Mouse (Mus musculus) hindbrain, embryonic 14.5 days (tissue): ENCODE data around the gene Zfand2a. TPM values are rescaled to one million over a fixed set of nuclear protein-coding genes. Genes with fewer than 3 reads are reported as not detected.

ENCODE experiments used
- ATAC-seq: fragments of 200-750 bp; cut with Nextera tagmentation; 2 replicates; pipeline ENCODE4 v1.8.0; 2017; ENCODE audit warnings: moderate number of reproducible peaks, mild to moderate bottlenecking, moderate TSS enrichment, moderate library complexity; ENCODE audit not compliant: low FRiP score
- DNase-seq: peaks from one replicate; pipeline ENCODE4 v3.0.0-alpha.2; 2015; ENCODE audit warnings: low spot score
- H3K27ac ChIP-seq: fragments of 300-500 bp; sonication (generic); 2 replicates; pipeline ENCODE4 v1.5.1; 2014; ENCODE audit warnings: mild to moderate bottlenecking, moderate library complexity
- H3K27me3 ChIP-seq: fragments of 300-500 bp; sonication (generic); 2 replicates; pipeline ENCODE4 v1.6.1; 2014; ENCODE audit warnings: mild to moderate bottlenecking, low read length, mixed read lengths; ENCODE audit not compliant: control insufficient read depth, insufficient read depth
- H3K36me3 ChIP-seq: fragments of 300-500 bp; sonication (generic); replicated peaks from 2 replicates; pipeline ENCODE4 v1.6.1; 2014; ENCODE audit not compliant: control insufficient read depth, insufficient read depth
- H3K4me1 ChIP-seq: fragments of 300-500 bp; sonication (generic); replicated peaks from 2 replicates; pipeline ENCODE4 v1.6.1; 2014; ENCODE audit warnings: antibody characterized with exemption, low read length, mixed read lengths; ENCODE audit not compliant: control insufficient read depth, insufficient read depth
- H3K4me2 ChIP-seq: fragments of 300-500 bp; sonication (generic); replicated peaks from 2 replicates; pipeline ENCODE4 v1.6.1; 2014; ENCODE audit warnings: mild to moderate bottlenecking, moderate library complexity
- H3K4me3 ChIP-seq: fragments of 300-500 bp; sonication (generic); replicated peaks from 2 replicates; pipeline ENCODE4 v1.5.1; 2014; ENCODE audit warnings: mild to moderate bottlenecking, low read length
- H3K9ac ChIP-seq: fragments of 300-500 bp; sonication (generic); 2 replicates; pipeline ENCODE4 v1.6.1; 2014
- H3K9me3 ChIP-seq: fragments of 300-500 bp; sonication (generic); 2 replicates; pipeline ENCODE4 v1.6.1; 2016; ENCODE audit warnings: low read length; ENCODE audit not compliant: control insufficient read depth
- WGBS: fragments of 180-500 bp; shearing (Covaris S2); extraction: QIAGEN DNeasy Blood & Tissue Kit; methylation state at CpG from one replicate; pipeline ENCODE4 v1.1.7; 2014; 5-methylcytosine and 5-hydroxymethylcytosine counted together
- polyA plus RNA-seq: library from polyadenylated mRNA; unstranded; fragments of >200 nt; fragmentation: Nextera tagmentation; extraction: Ambion mirVana; gene quantifications from 2 replicates; pipeline ENCODE4 v1.2.1, GENCODE M21; 2014

Gene Zfand2a
- polyA plus RNA-seq = 13.9 and 15.9 TPM in 2 replicates

- Histone ChIP-seq H3K27ac (peak within 1 kb of the TSS; percentile 90), H3K27me3 (no peaks in the 10 kb centered on the region), H3K4me3 (peak within 1 kb of the TSS; percentile 94), H3K4me1 (peaks cover 8% of the 10 kb centered on the region), H3K9me3 (no peaks in the 10 kb centered on the region), H3K9ac (peak within 1 kb of the TSS; percentile 90), H3K4me2 (peak within 1 kb of the TSS; percentile 82), H3K36me3 (peaks cover 31% of the 10 kb centered on the region)
- 2% methylated on average over 42 of the region's 42 CpGs for WGBS
- DNase-seq (peak; percentile 100), ATAC-seq (peak; percentile 95)
These were observed at the start of gene Zfand2a for GRCm38 (mm10) chr5:139484185-139484814. Zfand2a (minus strand) TSS chr5:139484549.

GRCm38 (mm10) chr5:139528851-139529250 lies 44.5 kb upstream of the Zfand2a start:
- ATAC-seq = no peak
- Histone ChIP-seq H3K4me2 (no peak overlapping the region), H3K9ac (no peak overlapping the region), H3K4me1 (no peaks in the 10 kb centered on the region), H3K27me3 (peaks cover 78% of the 10 kb centered on the region), H3K9me3 (no peaks in the 10 kb centered on the region), H3K4me3 (no peak overlapping the region), H3K36me3 (no peaks in the 10 kb centered on the region), H3K27ac (no peak overlapping the region)
- WGBS = 67% methylated on average over 7 of the region's 7 CpGs
- DNase-seq = no peak

DNA sequence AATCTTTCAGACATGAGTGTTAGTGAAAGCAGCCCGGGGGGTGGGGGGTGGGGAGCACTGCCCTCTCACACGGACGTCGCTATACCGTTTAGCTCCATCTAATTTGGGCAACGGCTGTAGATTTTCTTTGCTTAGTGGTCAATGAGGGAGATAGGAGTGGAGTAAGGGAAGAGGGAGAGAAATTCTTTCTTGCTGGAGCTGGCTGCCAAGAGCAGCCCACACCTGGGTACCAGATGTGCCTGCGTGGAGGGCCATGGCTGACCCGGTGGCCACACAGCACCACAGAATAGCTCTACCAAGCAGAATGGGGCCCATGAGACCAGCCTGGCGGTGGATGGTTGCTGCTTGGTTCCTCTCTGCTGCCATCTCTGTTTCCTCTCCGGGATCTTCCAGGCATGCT lies 37.6 kb upstream of the Zfand2a start:
- DNase-seq = no peak
- Histone ChIP-seq H3K27me3 (peaks cover 19% of the 10 kb centered on the region), H3K9me3 (no peaks in the 10 kb centered on the region), H3K27ac (no peak overlapping the region), H3K9ac (no peak overlapping the region), H3K4me2 (no peak overlapping the region), H3K4me1 (no peaks in the 10 kb centered on the region), H3K4me3 (no peak overlapping the region), H3K36me3 (no peaks in the 10 kb centered on the region)
- WGBS = 76% methylated on average over 10 of the region's 10 CpGs
- no peak for ATAC-seq

DNA sequence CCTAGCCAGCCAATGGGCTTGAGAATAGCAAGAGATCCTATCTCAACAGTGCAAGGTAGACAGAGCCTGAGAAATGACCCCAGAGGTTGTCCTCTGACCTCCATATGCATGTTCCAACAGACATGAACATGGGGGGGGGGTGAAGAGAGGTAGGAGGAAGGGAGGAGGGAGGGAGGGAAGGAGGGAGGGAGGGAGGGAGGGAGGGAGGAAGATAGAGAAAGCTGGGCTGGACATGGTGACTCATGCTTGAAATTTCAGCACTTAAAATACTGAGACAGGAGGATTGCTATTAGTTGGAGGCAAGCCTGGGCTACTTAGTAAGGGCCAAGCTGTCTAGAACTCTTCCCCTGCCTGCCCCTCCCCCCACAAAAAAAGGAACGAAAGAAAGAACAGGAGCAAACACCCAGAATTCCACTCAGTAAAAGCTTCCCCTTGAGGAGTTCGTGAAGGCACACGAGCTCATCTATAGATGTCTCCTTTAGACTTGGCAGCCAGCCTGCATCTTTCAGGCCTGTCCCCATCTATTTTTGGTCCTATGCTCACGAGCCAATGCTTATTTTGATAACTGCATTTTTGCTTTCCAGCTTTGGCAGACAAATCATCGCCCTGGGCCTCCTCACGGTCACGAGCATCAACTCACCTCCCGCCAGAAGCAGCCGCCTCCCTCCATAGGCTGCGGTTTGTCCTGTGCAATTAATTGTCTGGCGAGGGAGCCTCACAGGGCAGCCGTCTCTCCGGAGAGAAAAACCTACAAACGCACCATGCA lies 35.9 kb upstream of the Zfand2a start:
- H3K4me3 ChIP-seq = no peak overlapping the region
- no peaks in the 10 kb centered on the region for H3K9me3 ChIP-seq
- no peak for ATAC-seq
- peaks cover 13% of the 10 kb centered on the region; the same call in 1 of the 2 replicates for H3K27me3 ChIP-seq
- no peak for DNase-seq
- H3K9ac ChIP-seq = no peak overlapping the region
- 44% methylated on average over 14 of the region's 14 CpGs for WGBS
- no peak overlapping the region for H3K4me2 ChIP-seq
- H3K4me1 ChIP-seq = no peaks in the 10 kb centered on the region; the same call in 1 of the 2 replicates
- H3K36me3 ChIP-seq = no peaks in the 10 kb centered on the region
- H3K27ac ChIP-seq = no peak overlapping the region

GRCm38 (mm10) chr5:139516281-139516680 lies 31.9 kb upstream of the Zfand2a start:
- Histone ChIP-seq H3K9ac (no peak overlapping the region), H3K36me3 (no peaks in the 10 kb centered on the region), H3K27me3 (peaks cover 12% of the 10 kb centered on the region; the same call in 1 of the 2 replicates), H3K27ac (no peak overlapping the region), H3K4me3 (no peak overlapping the region), H3K4me2 (no peak overlapping the region), H3K9me3 (no peaks in the 10 kb centered on the region), H3K4me1 (no peaks in the 10 kb centered on the region; the same call in 1 of the 2 replicates)
- DNase-seq (peak; percentile 39), ATAC-seq (no peak)
- 28% methylated on average over 11 of the region's 11 CpGs for WGBS

DNA sequence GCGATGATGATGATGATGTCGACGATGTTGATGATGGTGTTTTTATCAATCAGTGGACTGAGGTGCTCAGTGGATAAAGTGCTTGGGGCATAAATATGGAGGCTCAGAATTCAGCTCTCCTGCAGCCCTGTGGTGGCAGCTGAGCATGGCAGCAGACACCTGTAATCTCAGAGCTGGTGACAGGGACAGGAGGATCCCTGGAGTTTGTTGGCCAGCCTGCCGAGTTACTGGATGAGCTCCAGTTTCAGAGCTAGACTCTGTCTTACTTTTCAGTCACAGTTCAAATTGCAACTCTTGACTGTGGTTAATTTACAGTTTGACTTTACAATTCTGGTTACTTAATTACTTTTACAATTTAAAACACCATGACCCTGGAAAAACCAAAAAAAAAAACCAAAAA lies 27.9 kb upstream of the Zfand2a start:
- Histone ChIP-seq H3K4me2 (no peak overlapping the region), H3K4me3 (no peak overlapping the region), H3K4me1 (no peaks in the 10 kb centered on the region; the same call in 1 of the 2 replicates), H3K9me3 (no peaks in the 10 kb centered on the region), H3K9ac (no peak overlapping the region), H3K36me3 (no peaks in the 10 kb centered on the region), H3K27me3 (peaks cover 22% of the 10 kb centered on the region; the same call in 1 of the 2 replicates), H3K27ac (no peak overlapping the region)
- no peak for ATAC-seq
- WGBS = 86% methylated on average over 4 of the region's 4 CpGs
- DNase-seq = no peak

- H3K27me3 ChIP-seq = peaks cover 26% of the 10 kb centered on the region; the same call in 1 of the 2 replicates
- H3K9ac ChIP-seq = no peak overlapping the region
- WGBS = 18% methylated on average over 17 of the region's 17 CpGs
- no peak overlapping the region for H3K4me3 ChIP-seq
- no peak for ATAC-seq
- DNase-seq = no peak
- H3K4me1 ChIP-seq = no peaks in the 10 kb centered on the region
- H3K27ac ChIP-seq = no peak overlapping the region
- no peaks in the 10 kb centered on the region for H3K9me3 ChIP-seq
- no peaks in the 10 kb centered on the region for H3K36me3 ChIP-seq
- no peak overlapping the region for H3K4me2 ChIP-seq
These were observed 26.5 kb upstream of the Zfand2a start for GRCm38 (mm10) chr5:139510682-139511366.

GRCm38 (mm10) chr5:139506207-139506606 lies 21.9 kb upstream of the Zfand2a start:
- no peak overlapping the region for H3K4me3 ChIP-seq
- H3K36me3 ChIP-seq = no peaks in the 10 kb centered on the region
- no peak overlapping the region for H3K9ac ChIP-seq
- H3K4me2 ChIP-seq = no peak overlapping the region
- ATAC-seq (no peak), DNase-seq (no peak)
- peaks cover 14% of the 10 kb centered on the region; the same call in 1 of the 2 replicates for H3K27me3 ChIP-seq
- no peak overlapping the region for H3K27ac ChIP-seq
- no peaks in the 10 kb centered on the region for H3K9me3 ChIP-seq
- WGBS = 13% methylated on average over 5 of the region's 5 CpGs
- no peaks in the 10 kb centered on the region for H3K4me1 ChIP-seq

GRCm38 (mm10) chr5:139505073-139505606 lies 20.8 kb upstream of the Zfand2a start:
- ATAC-seq (0 out of 2 replicates have a peak, but pooled peaks have one; percentile 27), DNase-seq (peak; percentile 86)
- H3K27ac ChIP-seq = no peak overlapping the region
- no peaks in the 10 kb centered on the region for H3K4me1 ChIP-seq
- H3K9me3 ChIP-seq = no peaks in the 10 kb centered on the region
- 9% methylated on average over 12 of the region's 14 CpGs for WGBS
- no peak overlapping the region for H3K9ac ChIP-seq
- H3K4me3 ChIP-seq = no peak overlapping the region
- no peak overlapping the region for H3K4me2 ChIP-seq
- H3K36me3 ChIP-seq = no peaks in the 10 kb centered on the region
- peaks cover 5% of the 10 kb centered on the region; the same call in 1 of the 2 replicates for H3K27me3 ChIP-seq
